Mouse (Mus musculus): Measurements from ENCODE around the gene Ankrd11. TPM values are rescaled to one million over a fixed set of nuclear protein-coding genes. Genes with fewer than 3 reads are reported as not detected.

Ankrd11 gene
- polyA plus RNA-seq, 1 experiment = 77.7 TPM

GRCm38 (mm10) chr8:122845662-122846061 is 196.4 kb downstream of the Ankrd11 start:
- Histone ChIP-seq H3K4me1 (ENCODE audit: control insufficient read depth, insufficient read depth, insufficient read length) (no peaks in the 10 kb centered on the region; the same call in 1 of the 2 replicates), H3K36me3 (ENCODE audit: control insufficient read depth, insufficient read depth, low read length) (no peaks in the 10 kb centered on the region), H3K27ac (ENCODE audit: insufficient read depth, low read length) (no peak overlapping the region), H3K4me3 (ENCODE audit: extremely low read depth, insufficient read depth, insufficient read length) (no peak overlapping the region), H3K27me3 (ENCODE audit: control insufficient read depth, insufficient read depth, low read length) (0 out of 2 replicates have a peak, but pooled peaks cover 1% of the 10 kb centered on the region)
- DNase-seq (ENCODE audit: low read depth in 1 of 2, low spot score in 2 of 2) = no peak
- TF ChIP-seq POLR2A (IDR thresholded peaks at IDR 0.05; ENCODE audit: low read depth, low read length) = no peak
- no peak for TF ChIP-seq CTCF (IDR thresholded peaks at IDR 0.05; ENCODE audit: extremely low read depth, insufficient read depth, insufficient read length, insufficient replicate concordance)
- 72% methylated on average over 4 of the region's 4 CpGs for WGBS

- Histone ChIP-seq H3K27me3 (ENCODE audit: control insufficient read depth, insufficient read depth, low read length) (0 out of 2 replicates have a peak, but pooled peaks cover 1% of the 10 kb centered on the region), H3K4me1 (ENCODE audit: control insufficient read depth, insufficient read depth, insufficient read length) (no peaks in the 10 kb centered on the region; the same call in 1 of the 2 replicates), H3K36me3 (ENCODE audit: control insufficient read depth, insufficient read depth, low read length) (no peaks in the 10 kb centered on the region), H3K27ac (ENCODE audit: insufficient read depth, low read length) (no peak overlapping the region), H3K4me3 (ENCODE audit: extremely low read depth, insufficient read depth, insufficient read length) (no peak overlapping the region)
- no peak for DNase-seq (ENCODE audit: low read depth in 1 of 2, low spot score in 2 of 2)
- TF ChIP-seq CTCF (IDR thresholded peaks at IDR 0.05; ENCODE audit: extremely low read depth, insufficient read depth, insufficient read length, insufficient replicate concordance) (no peak), POLR2A (IDR thresholded peaks at IDR 0.05; ENCODE audit: low read depth, low read length) (no peak)
- WGBS = 52% methylated on average over 3 of the region's 3 CpGs
Measured at GRCm38 (mm10) chr8:122844161-122844560, 197.9 kb downstream of the Ankrd11 start.

GRCm38 (mm10) chr8:122836696-122837095 is 205.4 kb downstream of the Ankrd11 start:
- no peaks in the 10 kb centered on the region for H3K36me3 ChIP-seq (ENCODE audit: control insufficient read depth, insufficient read depth, low read length)
- DNase-seq (ENCODE audit: low read depth in 1 of 2, low spot score in 2 of 2) = no peak
- no peaks in the 10 kb centered on the region for H3K4me1 ChIP-seq (ENCODE audit: control insufficient read depth, insufficient read depth, insufficient read length)
- WGBS = 94% methylated on average over 13 of the region's 13 CpGs
- no peak for TF ChIP-seq POLR2A (IDR thresholded peaks at IDR 0.05; ENCODE audit: low read depth, low read length)
- no peak for TF ChIP-seq CTCF (IDR thresholded peaks at IDR 0.05; ENCODE audit: extremely low read depth, insufficient read depth, insufficient read length, insufficient replicate concordance)
- no peak overlapping the region for H3K4me3 ChIP-seq (ENCODE audit: extremely low read depth, insufficient read depth, insufficient read length)
- H3K27ac ChIP-seq (ENCODE audit: insufficient read depth, low read length) = no peak overlapping the region
- H3K27me3 ChIP-seq (ENCODE audit: control insufficient read depth, insufficient read depth, low read length) = no peaks in the 10 kb centered on the region

GRCm38 (mm10) chr8:122836199-122836598 is 205.9 kb downstream of the Ankrd11 start:
- no peak overlapping the region for H3K27ac ChIP-seq (ENCODE audit: insufficient read depth, low read length)
- no peak for DNase-seq (ENCODE audit: low read depth in 1 of 2, low spot score in 2 of 2)
- no peaks in the 10 kb centered on the region for H3K4me1 ChIP-seq (ENCODE audit: control insufficient read depth, insufficient read depth, insufficient read length)
- no peaks in the 10 kb centered on the region for H3K27me3 ChIP-seq (ENCODE audit: control insufficient read depth, insufficient read depth, low read length)
- H3K36me3 ChIP-seq (ENCODE audit: control insufficient read depth, insufficient read depth, low read length) = no peaks in the 10 kb centered on the region
- 89% methylated on average over 12 of the region's 12 CpGs for WGBS
- no peak overlapping the region for H3K4me3 ChIP-seq (ENCODE audit: extremely low read depth, insufficient read depth, insufficient read length)
- no peak for TF ChIP-seq POLR2A (IDR thresholded peaks at IDR 0.05; ENCODE audit: low read depth, low read length)

- WGBS = 17% methylated on average over 8 of the region's 8 CpGs
Measured at GRCm38 (mm10) chr8:122834971-122835370, 207.1 kb downstream of the Ankrd11 start.

GRCm38 (mm10) chr8:122834416-122834815 is 207.7 kb downstream of the Ankrd11 start:
- TF ChIP-seq CTCF (IDR thresholded peaks at IDR 0.05; ENCODE audit: extremely low read depth, insufficient read depth, insufficient read length, insufficient replicate concordance) (no peak), POLR2A (IDR thresholded peaks at IDR 0.05; ENCODE audit: low read depth, low read length) (no peak)
- Histone ChIP-seq H3K4me3 (ENCODE audit: extremely low read depth, insufficient read depth, insufficient read length) (no peak overlapping the region), H3K27ac (ENCODE audit: insufficient read depth, low read length) (no peak overlapping the region), H3K36me3 (ENCODE audit: control insufficient read depth, insufficient read depth, low read length) (no peaks in the 10 kb centered on the region), H3K4me1 (ENCODE audit: control insufficient read depth, insufficient read depth, insufficient read length) (no peaks in the 10 kb centered on the region; the same call in 1 of the 2 replicates), H3K27me3 (ENCODE audit: control insufficient read depth, insufficient read depth, low read length) (no peaks in the 10 kb centered on the region)
- no peak for DNase-seq (ENCODE audit: low read depth in 1 of 2, low spot score in 2 of 2)
- 85% methylated on average over 8 of the region's 8 CpGs for WGBS

More at GRCm38 (mm10) chr8:122834971-122835370, 207.1 kb downstream of the Ankrd11 start:
- no peaks in the 10 kb centered on the region; the same call in 1 of the 2 replicates for H3K4me1 ChIP-seq (ENCODE audit: control insufficient read depth, insufficient read depth, insufficient read length)
- no peak overlapping the region for H3K4me3 ChIP-seq (ENCODE audit: extremely low read depth, insufficient read depth, insufficient read length)
- peak; percentile 59 to 76 for DNase-seq (ENCODE audit: low read depth in 1 of 2, low spot score in 2 of 2)
- no peak for TF ChIP-seq POLR2A (IDR thresholded peaks at IDR 0.05; ENCODE audit: low read depth, low read length)
- peak; percentile 78; the same call in 1 of the 2 replicates for TF ChIP-seq CTCF (IDR thresholded peaks at IDR 0.05; ENCODE audit: extremely low read depth, insufficient read depth, insufficient read length, insufficient replicate concordance)
- no peak overlapping the region for H3K27ac ChIP-seq (ENCODE audit: insufficient read depth, low read length)
- H3K36me3 ChIP-seq (ENCODE audit: control insufficient read depth, insufficient read depth, low read length) = no peaks in the 10 kb centered on the region
- no peaks in the 10 kb centered on the region for H3K27me3 ChIP-seq (ENCODE audit: control insufficient read depth, insufficient read depth, low read length)

Other genes starting within 250 kb of the Ankrd11 start
- not detected in 2 replicates for gene Cdh15, start 194.3 kb downstream of the Ankrd11 start, polyA plus RNA-seq (2012; rRNA removed)
- gene Spg7, start 20.7 kb upstream of the Ankrd11 start, polyA plus RNA-seq (2012; rRNA removed) = 62.6 and 74.1 TPM in 2 replicates
- gene Rpl13, start 60.1 kb upstream of the Ankrd11 start, polyA plus RNA-seq (2012; rRNA removed) = 2,207 and 4,905 TPM in 2 replicates
- 2.5 and 2.9 TPM in 2 replicates for gene Cpne7, start 75.1 kb upstream of the Ankrd11 start, polyA plus RNA-seq (2012; rRNA removed)
- gene Sult5a1, start 116.0 kb upstream of the Ankrd11 start, polyA plus RNA-seq (2012; rRNA removed) = 0.42 and 0.92 TPM in 2 replicates
- 1.3 and 1.6 TPM in 2 replicates for gene Dpep1, start 144.0 kb upstream of the Ankrd11 start, polyA plus RNA-seq (2012; rRNA removed)
- gene Chmp1a, start 170.5 kb upstream of the Ankrd11 start, polyA plus RNA-seq (2012; rRNA removed) = 70.5 and 85.0 TPM in 2 replicates
- gene Spata33, start 170.6 kb upstream of the Ankrd11 start, polyA plus RNA-seq (2012; rRNA removed) = 0.09 and 0.42 TPM in 2 replicates
- gene Cdk10, start 182.6 kb upstream of the Ankrd11 start, polyA plus RNA-seq (2012; rRNA removed) = 39.2 and 45.2 TPM in 2 replicates
- 12.1 and 13.9 TPM in 2 replicates for gene Spata2l, start 194.0 kb upstream of the Ankrd11 start, polyA plus RNA-seq (2012; rRNA removed)
- 32.6 and 38.7 TPM in 2 replicates for gene Zfp276, start 211.9 kb upstream of the Ankrd11 start, polyA plus RNA-seq (2012; rRNA removed)
- 55.7 and 110 TPM in 2 replicates for gene Vps9d1, start 212.1 kb upstream of the Ankrd11 start, polyA plus RNA-seq (2012; rRNA removed)

Data from spleen, adult 2 months (tissue).